Mouse (Mus musculus) adrenal gland, postnatal 14 days (tissue): ENCODE measurements at regions not wholly inside any gene's neighbourhood (a gene's known extent, or its start where the extent isn't known, plus 50 kb on each side); places are given as distances from the start of the nearest gene placed in this dataset.

Experiments
- DNase-seq: peaks from one replicate; pipeline ENCODE4 v3.0.0; 2021; ENCODE audit warnings: mixed read lengths

- no peak for DNase-seq
Observed at GRCm38 (mm10) chr10:18907276-18907960, 62.6 kb downstream of the Perp start.

- DNase-seq: no peak
Observed at GRCm38 (mm10) chr10:18909307-18909706, 64.5 kb downstream of the Perp start.

GRCm38 (mm10) chr10:18910898-18911297, 66.1 kb downstream of the Perp start:
- peak; percentile 31 for DNase-seq

- peak; percentile 53 for DNase-seq
Observed at GRCm38 (mm10) chr10:18917120-18917616, 72.3 kb downstream of the Perp start.

GRCm38 (mm10) chr10:18923088-18923821, 78.4 kb downstream of the Perp start:
- DNase-seq: no peak

GRCm38 (mm10) chr10:18927811-18928210, 83.0 kb downstream of the Perp start:
- no peak for DNase-seq

GRCm38 (mm10) chr10:18931344-18931743, 84.1 kb downstream of the Tnfaip3 start:
- DNase-seq: no peak

- DNase-seq: no peak
Observed at GRCm38 (mm10) chr10:18941447-18941846, 74.0 kb downstream of the Tnfaip3 start.

- DNase-seq: no peak
Observed at GRCm38 (mm10) chr10:18941908-18942307, 73.5 kb downstream of the Tnfaip3 start.

- no peak for DNase-seq
Observed at GRCm38 (mm10) chr10:18943296-18944075, 72.0 kb downstream of the Tnfaip3 start.

- DNase-seq: no peak
Observed at GRCm38 (mm10) chr10:18946727-18947126, 68.7 kb downstream of the Tnfaip3 start.
